23 mouse cellular contexts compared by ENCODE assay signal in genomic region chrX:52972129-52972528, GRCm38 (mm10). TPM values are rescaled to one million over a fixed set of nuclear protein-coding genes. Genes with fewer than 3 reads are reported as not detected.
DNase-seq lines count a peak whose midpoint lies in the region; ATAC-seq and TF ChIP-seq lines count a peak whose summit lies in the region.
"Had no signal": no experiment of that assay in that cellular context is flagged by ENCODE, and none has a peak within 500 bp of the region (broad histone marks: within the 10 kb centered on the region; RNA-seq: fewer than 3 reads in every experiment).

No protein-coding gene starts in this region.

- no peak overlapping the region for H3K9ac ChIP-seq in heart, embryonic 16.5 days (ENCODE audit: low read length)
- H3K9ac ChIP-seq in lung, postnatal 0 days (replicated peaks; ENCODE audit: low read depth) = no peak overlapping the region
- no peak overlapping the region for H3K9ac ChIP-seq in liver, embryonic 15.5 days
- H3K9ac ChIP-seq: embryonic facial prominence, embryonic 12.5 days; lung, embryonic 14.5 days; neural tube, embryonic 13.5 days had no signal

- no peak overlapping the region for H3K4me3 ChIP-seq in heart, embryonic 16.5 days (ENCODE audit: low read length)
- H3K4me3 ChIP-seq in lung, postnatal 0 days (ENCODE audit: low read depth, low read length) = no peak overlapping the region
- H3K4me3 ChIP-seq in liver, embryonic 15.5 days (replicated peaks) = no peak overlapping the region
- H3K4me3 ChIP-seq in left cerebral cortex, adult 2 months = no peak overlapping the region
- H3K4me3 ChIP-seq: embryonic facial prominence, embryonic 12.5 days; layer of hippocampus, adult 2 months; neural tube, embryonic 13.5 days had no signal

- no peaks in the 10 kb centered on the region for H3K27me3 ChIP-seq in heart, embryonic 16.5 days (ENCODE audit: control insufficient read depth, insufficient read depth, low read length)
- H3K27me3 ChIP-seq in lung, postnatal 0 days (replicated peaks; ENCODE audit: insufficient read depth, low read length) = no peaks in the 10 kb centered on the region
- H3K27me3 ChIP-seq in liver, embryonic 15.5 days = no peaks in the 10 kb centered on the region
- H3K27me3 ChIP-seq: CH12.LX; embryonic facial prominence, embryonic 12.5 days; neural tube, embryonic 13.5 days had no signal

- ATAC-seq in heart, embryonic 16.5 days (replicated peaks; ENCODE audit: extremely low read depth, insufficient read depth, low FRiP score) = no peak
- peak; percentile 14; the same call in 1 of the 2 replicates for ATAC-seq in lung, postnatal 0 days
- ATAC-seq in liver, embryonic 15.5 days (ENCODE audit: insufficient read depth) = no peak
- ATAC-seq in CD4-positive, CD25-positive, alpha-beta regulatory T cell, adult 4 months = no peak
- ATAC-seq: forebrain, embryonic 16.5 days; hindbrain, embryonic 16.5 days had no signal

- TF ChIP-seq CTCF in lung, postnatal 0 days (IDR thresholded peaks at IDR 0.05) = no peak
- no peak for TF ChIP-seq CTCF in left cerebral cortex, adult 2 months (IDR thresholded peaks at IDR 0.05)

- TF ChIP-seq EP300 in lung, postnatal 0 days (IDR thresholded peaks at IDR 0.05) = no peak

- no peak for DNase-seq in heart, adult 11 months
- no peak for DNase-seq in lung, postnatal 0 days (ENCODE audit: low spot score)
- DNase-seq in lung, postnatal 36 days = no peak
- DNase-seq in left cerebral cortex, adult 2 months (ENCODE audit: extremely low spot score in 1 of 2, low spot score in 2 of 2) = no peak
- DNase-seq: cerebellum, adult 11 months; cerebellum, adult 9-11 months; embryo, embryonic 11 days; kidney, adult 2 months; left cerebral cortex, postnatal 4 days; retina, postnatal 1 day; right cerebral cortex, postnatal 14 days; thymus, postnatal 4 days had no signal

- intact Hi-C loops in left cerebral cortex, adult 2 months (cut with DNase I) = no loop called here

- H3K36me3 ChIP-seq in heart, embryonic 16.5 days (ENCODE audit: control insufficient read depth, insufficient read depth) = no peaks in the 10 kb centered on the region
- H3K36me3 ChIP-seq in lung, postnatal 0 days (ENCODE audit: insufficient read depth, low read length) = no peaks in the 10 kb centered on the region
- H3K36me3 ChIP-seq in liver, embryonic 15.5 days (replicated peaks) = no peaks in the 10 kb centered on the region
- H3K36me3 ChIP-seq: embryonic facial prominence, embryonic 12.5 days; neural tube, embryonic 13.5 days had no signal

- H3K4me2 ChIP-seq in heart, embryonic 16.5 days (ENCODE audit: low read depth, low read length) = no peak overlapping the region
- no peak overlapping the region for H3K4me2 ChIP-seq in lung, postnatal 0 days (replicated peaks; ENCODE audit: low read depth, low read length)
- no peak overlapping the region; the same call in 1 of the 2 replicates for H3K4me2 ChIP-seq in liver, embryonic 15.5 days
- H3K4me2 ChIP-seq: embryonic facial prominence, embryonic 12.5 days; lung, embryonic 14.5 days; midbrain, embryonic 11.5 days; neural tube, embryonic 13.5 days had no signal

- H3K27ac ChIP-seq in heart, embryonic 16.5 days (ENCODE audit: low read length) = peak overlapping the region; percentile 48
- H3K27ac ChIP-seq in lung, postnatal 0 days (ENCODE audit: low read length) = no peak overlapping the region
- H3K27ac ChIP-seq in liver, embryonic 15.5 days (replicated peaks) = peak overlapping the region; percentile 94
- no peak overlapping the region for H3K27ac ChIP-seq in left cerebral cortex, adult 2 months
- H3K27ac ChIP-seq: embryonic facial prominence, embryonic 12.5 days; layer of hippocampus, adult 2 months; neural tube, embryonic 13.5 days had no signal

- 89% methylated on average over 1 of the region's 1 CpGs for WGBS in heart, embryonic 16.5 days
- 87% methylated on average over 1 of the region's 1 CpGs for WGBS in lung, postnatal 0 days
- WGBS in liver, embryonic 15.5 days (ENCODE audit: insufficient replicate concordance) = 45% methylated on average over 1 of the region's 1 CpGs

- peaks cover 8% of the 10 kb centered on the region for H3K4me1 ChIP-seq in heart, embryonic 16.5 days (ENCODE audit: control insufficient read depth, insufficient read depth, low read length)
- H3K4me1 ChIP-seq in lung, postnatal 0 days (ENCODE audit: insufficient read depth, low read depth, low read length) = no peaks in the 10 kb centered on the region
- peaks cover 38% of the 10 kb centered on the region for H3K4me1 ChIP-seq in liver, embryonic 15.5 days (replicated peaks)
- H3K4me1 ChIP-seq: embryonic facial prominence, embryonic 12.5 days; neural tube, embryonic 13.5 days had no signal

- no peaks in the 10 kb centered on the region for H3K9me3 ChIP-seq in heart, embryonic 16.5 days (replicated peaks; ENCODE audit: control insufficient read depth, low read length)
- no peaks in the 10 kb centered on the region for H3K9me3 ChIP-seq in lung, postnatal 0 days (ENCODE audit: low read length)
- no peaks in the 10 kb centered on the region for H3K9me3 ChIP-seq in liver, embryonic 15.5 days (replicated peaks)
- H3K9me3 ChIP-seq: embryonic facial prominence, embryonic 12.5 days; neural tube, embryonic 13.5 days had no signal

RNA-seq across cellular contexts. Expression of gene Hprt, which starts 15.8 kb away (rescaled TPM):
- polyA plus RNA-seq in heart, embryonic 16.5 days (2015; fragmentation: Nextera tagmentation; extraction: Ambion mirVana) = 216 and 264 TPM in 2 replicates
- 127 and 133 TPM in 2 replicates for polyA plus RNA-seq in lung, postnatal 0 days (2015; fragmentation: Nextera tagmentation; extraction: Ambion mirVana)
- polyA plus RNA-seq in liver, embryonic 15.5 days (2015; fragmentation: Nextera tagmentation; extraction: Ambion mirVana) = 166 and 181 TPM in 2 replicates
- total RNA-seq in left cerebral cortex, adult 2 months (2021) = 100 to 1,000 TPM; 125 to 166 TPM
- polyA plus RNA-seq in CD4-positive, CD25-positive, alpha-beta regulatory T cell, adult 4 months (2017; shearing (Covaris generic)) = 100 to 1,000 TPM; 253 to 255 TPM

Comparison
In these comparisons a context has a peak if more than half of its experiments do, and no peak if none do; other contexts are left out.
1. H3K27ac ChIP-seq: peak in heart, embryonic 16.5 days (single experiment) and liver, embryonic 15.5 days (single experiment); none in lung, postnatal 0 days (single experiment) and left cerebral cortex, adult 2 months (single experiment).